Mouse (Mus musculus) erythroblast, embryonic 14.5 days (primary cell): ENCODE measurements around the gene Rab11b. TPM values are rescaled to one million over a fixed set of nuclear protein-coding genes. Genes with fewer than 3 reads are reported as not detected.

ENCODE experiments used
- H3K27me3 ChIP-seq: 2 replicates; pipeline ENCODE4 v1.6.1; 2012; ENCODE audit warnings: inconsistent platforms; ENCODE audit not compliant: control insufficient read depth
- H3K36me3 ChIP-seq: 2 replicates; pipeline ENCODE4 v1.6.1; 2012; ENCODE audit warnings: mild to moderate bottlenecking, inconsistent platforms; ENCODE audit not compliant: control insufficient read depth
- H3K4me1 ChIP-seq: 2 replicates; pipeline ENCODE4 v1.6.1; 2012; ENCODE audit warnings: inconsistent platforms; ENCODE audit not compliant: control insufficient read depth
- H3K4me3 ChIP-seq: replicated peaks from 2 replicates; pipeline ENCODE3; 2012; ENCODE audit warnings: moderate library complexity, mild to moderate bottlenecking, inconsistent platforms
- H3K9me3 ChIP-seq: 2 replicates; pipeline ENCODE4 v1.6.1; 2012; ENCODE audit warnings: low read length, inconsistent platforms, mixed read lengths; ENCODE audit not compliant: control insufficient read depth
- GATA1 ChIP-seq: IDR thresholded peaks from 2 replicates; pipeline ENCODE4 v1.6.1; 2012; ENCODE audit warnings: low read length, inconsistent platforms, mixed read lengths
- TAL1 ChIP-seq: IDR thresholded peaks from 3 replicates; pipeline ENCODE4 v1.6.1; 2012; ENCODE audit warnings: low read length, inconsistent platforms, mixed read lengths
- polyA plus RNA-seq: library from polyadenylated mRNA; stranded (reverse); fragments of >175 nt; gene quantifications from 2 replicates; pipeline ENCODE4 v1.2.3, GENCODE M21; 2012

Gene Rab11b
- polyA plus RNA-seq, 1 experiment = 26.5 TPM

DNA sequence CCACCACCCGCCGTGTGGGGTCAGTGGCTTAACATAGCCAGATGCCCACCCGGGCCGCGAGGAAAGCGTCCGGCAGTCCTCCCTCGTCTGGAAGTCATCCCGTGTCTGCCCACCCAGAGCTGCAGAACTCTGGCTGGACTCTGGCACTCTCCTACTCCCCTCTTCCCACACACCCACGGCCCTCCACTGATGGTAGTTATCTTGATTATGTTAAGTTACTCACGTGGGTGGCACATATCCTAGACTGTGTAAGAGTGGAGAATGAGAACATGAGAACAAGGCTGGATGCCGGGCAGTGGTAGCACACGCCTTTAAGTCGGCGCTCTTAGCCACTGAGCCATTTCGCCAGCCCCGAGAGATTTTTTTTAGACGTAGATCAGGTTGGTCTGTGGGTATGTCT, 26.0 kb upstream of the Rab11b start:
- Histone ChIP-seq H3K36me3 (no peaks in the 10 kb centered on the region), H3K9me3 (no peaks in the 10 kb centered on the region), H3K4me1 (peaks cover 9% of the 10 kb centered on the region), H3K4me3 (no peak overlapping the region), H3K27me3 (0 out of 2 replicates have a peak, but pooled peaks cover 4% of the 10 kb centered on the region)
- no peak for TF ChIP-seq TAL1
- TF ChIP-seq GATA1 = no peak

DNA sequence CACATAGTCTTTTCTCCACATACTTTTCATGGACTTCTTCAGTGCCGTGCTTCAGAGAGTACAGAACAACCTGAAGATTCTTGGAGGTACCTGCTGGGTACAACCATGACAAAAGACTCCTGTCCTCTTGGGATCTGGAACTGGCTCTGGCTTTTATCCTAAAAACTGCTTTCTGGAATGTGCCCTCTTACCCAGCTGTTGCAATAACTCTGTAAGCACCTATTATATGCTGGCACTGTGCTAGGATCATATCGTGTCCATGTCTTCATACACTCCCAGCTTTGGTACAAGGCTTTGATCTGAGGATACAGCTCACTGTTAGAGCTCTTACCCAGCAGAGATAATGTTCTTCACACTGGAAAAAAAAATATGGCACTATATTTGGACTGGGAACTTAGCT, 24.6 kb upstream of the Rab11b start:
- TF ChIP-seq TAL1 (no peak), GATA1 (no peak)
- no peak overlapping the region for H3K4me3 ChIP-seq
- peaks cover 23% of the 10 kb centered on the region for H3K4me1 ChIP-seq
- 0 out of 2 replicates have a peak, but pooled peaks cover 4% of the 10 kb centered on the region for H3K27me3 ChIP-seq
- no peaks in the 10 kb centered on the region for H3K9me3 ChIP-seq
- no peaks in the 10 kb centered on the region for H3K36me3 ChIP-seq

DNA sequence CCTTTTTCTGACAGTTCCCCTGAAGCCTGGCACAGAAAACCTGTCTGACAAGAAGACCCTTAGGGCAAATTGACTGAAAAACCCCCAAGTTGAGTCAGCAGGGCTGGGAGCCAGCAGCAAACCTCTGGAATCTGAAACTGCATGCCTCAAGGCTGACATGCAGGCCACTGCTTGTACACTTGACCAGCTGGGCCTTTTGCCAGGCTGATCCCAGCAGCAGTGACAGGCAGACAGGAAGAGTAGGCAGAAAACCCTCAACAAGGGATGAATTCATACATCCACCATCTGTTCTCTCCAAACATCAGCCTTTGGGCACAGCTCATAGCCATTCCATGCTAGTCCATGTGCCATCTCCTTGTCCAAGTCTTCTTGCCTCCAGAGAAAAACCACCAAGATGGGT, 23.1 kb upstream of the Rab11b start:
- TF ChIP-seq TAL1 (no peak), GATA1 (no peak)
- Histone ChIP-seq H3K9me3 (no peaks in the 10 kb centered on the region), H3K27me3 (0 out of 2 replicates have a peak, but pooled peaks cover 4% of the 10 kb centered on the region), H3K36me3 (peaks cover 2% of the 10 kb centered on the region; the same call in 1 of the 2 replicates), H3K4me1 (peaks cover 29% of the 10 kb centered on the region), H3K4me3 (no peak overlapping the region)

GRCm38 (mm10) chr17:33782067-33782466, 21.7 kb upstream of the Rab11b start:
- Histone ChIP-seq H3K4me3 (peak overlapping the region; percentile 62), H3K36me3 (peaks cover 13% of the 10 kb centered on the region), H3K27me3 (0 out of 2 replicates have a peak, but pooled peaks cover 4% of the 10 kb centered on the region), H3K4me1 (peaks cover 29% of the 10 kb centered on the region), H3K9me3 (no peaks in the 10 kb centered on the region)
- TF ChIP-seq GATA1 (no peak), TAL1 (no peak)

DNA sequence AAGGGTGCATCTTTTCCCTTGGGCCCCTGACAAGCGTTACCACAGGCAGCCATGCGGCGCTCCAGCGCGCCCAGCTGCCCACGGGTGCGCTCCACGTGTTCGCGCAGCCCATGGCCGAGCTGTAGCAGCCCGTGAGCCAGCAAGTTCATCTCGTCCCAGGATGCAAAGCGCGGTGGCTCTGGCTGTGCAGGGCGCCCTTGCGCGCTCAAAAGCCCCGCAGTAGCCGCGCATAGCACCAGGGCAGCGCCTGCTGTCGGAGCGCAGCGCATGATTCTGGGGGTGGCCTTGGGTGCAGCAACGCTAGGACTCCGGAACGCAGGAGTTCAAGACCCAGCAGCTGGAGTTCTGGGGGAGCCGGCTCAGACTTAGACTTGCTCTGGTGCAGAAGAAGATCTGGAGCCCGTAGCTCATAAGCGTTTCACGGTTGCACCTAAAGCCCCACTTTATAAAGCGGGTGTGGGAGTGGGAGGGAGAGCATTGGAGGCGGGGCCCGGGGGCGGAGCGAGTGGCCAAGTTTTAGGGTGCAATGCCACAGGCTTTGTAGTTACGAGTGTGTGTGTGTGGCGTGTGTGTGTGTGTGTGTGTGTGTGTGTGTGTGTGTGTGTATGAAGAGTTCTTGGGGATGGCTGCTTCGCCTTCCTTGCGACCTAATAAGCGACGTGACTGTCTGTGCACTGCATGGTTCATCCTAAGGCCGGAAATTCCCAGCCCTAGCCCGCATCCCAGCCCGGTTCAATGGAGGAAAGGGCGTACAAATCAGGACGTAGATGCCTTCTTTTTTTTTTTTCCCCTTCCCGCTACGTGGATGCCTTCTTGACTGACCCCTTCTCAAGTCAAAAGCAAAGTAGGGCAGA, 21.0 kb upstream of the Rab11b start, which contains the start of gene Angptl4:
Gene Angptl4, minus strand, starts transcription at position 707 of the 854 bp plus-strand sequence.
- Histone ChIP-seq H3K4me3 (peak within 1 kb of the TSS; percentile 62), H3K36me3 (peaks cover 19% of the 10 kb centered on the region), H3K27me3 (0 out of 2 replicates have a peak, but pooled peaks cover 4% of the 10 kb centered on the region), H3K4me1 (peaks cover 29% of the 10 kb centered on the region), H3K9me3 (no peaks in the 10 kb centered on the region)
- TF ChIP-seq GATA1 = no peak
- no peak for TF ChIP-seq TAL1

- H3K4me3 ChIP-seq = peak overlapping the region; percentile 62
- H3K4me1 ChIP-seq = peaks cover 29% of the 10 kb centered on the region
- no peaks in the 10 kb centered on the region for H3K9me3 ChIP-seq
- no peak for TF ChIP-seq TAL1
- TF ChIP-seq GATA1 = no peak
- H3K27me3 ChIP-seq = 0 out of 2 replicates have a peak, but pooled peaks cover 4% of the 10 kb centered on the region
- peaks cover 27% of the 10 kb centered on the region for H3K36me3 ChIP-seq
These were observed 20.1 kb upstream of the Rab11b start for GRCm38 (mm10) chr17:33780431-33780830.

- H3K4me1 ChIP-seq = peaks cover 29% of the 10 kb centered on the region
- no peaks in the 10 kb centered on the region for H3K9me3 ChIP-seq
These were observed 19.6 kb upstream of the Rab11b start for GRCm38 (mm10) chr17:33779967-33780295.

DNA sequence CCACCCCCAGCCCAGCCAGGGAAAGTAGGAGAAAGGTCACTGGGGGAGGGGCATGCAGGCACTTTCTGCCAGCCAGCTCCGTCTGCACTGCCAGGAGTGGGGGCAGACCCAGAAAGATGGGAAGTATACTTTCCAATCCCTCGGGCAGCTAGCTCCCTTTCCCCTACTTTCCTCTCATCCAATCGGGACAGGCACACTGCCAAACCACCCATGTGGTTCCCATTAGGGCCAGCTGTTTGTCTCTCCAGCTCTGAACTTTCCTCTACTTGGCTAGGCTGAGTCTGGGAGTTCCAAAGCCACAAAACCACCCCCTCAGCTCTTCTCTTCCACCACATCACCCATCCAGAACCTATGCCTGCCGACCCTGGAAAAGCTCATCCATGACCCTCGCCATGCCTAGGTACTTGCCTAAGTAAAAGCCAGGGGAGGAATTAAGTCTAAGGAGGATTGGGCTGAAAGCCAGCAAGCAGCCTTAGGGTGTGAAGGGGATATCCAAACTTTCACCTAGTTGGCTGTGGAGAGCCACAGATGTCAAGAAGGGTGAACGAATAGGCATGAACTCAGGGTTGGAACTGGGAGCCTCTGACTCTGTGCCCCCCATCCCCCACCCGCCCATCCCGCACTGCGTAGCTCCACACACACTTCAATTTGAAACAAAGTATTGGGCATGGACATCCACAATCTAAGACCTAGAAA, 19.1 kb upstream of the Rab11b start:
- TF ChIP-seq GATA1 (no peak), TAL1 (no peak)
- H3K4me1 ChIP-seq = peaks cover 29% of the 10 kb centered on the region
- no peak overlapping the region for H3K4me3 ChIP-seq
- H3K27me3 ChIP-seq = 0 out of 2 replicates have a peak, but pooled peaks cover 4% of the 10 kb centered on the region
- H3K9me3 ChIP-seq = no peaks in the 10 kb centered on the region
- H3K36me3 ChIP-seq = peaks cover 34% of the 10 kb centered on the region

More at GRCm38 (mm10) chr17:33779967-33780295, 19.6 kb upstream of the Rab11b start:
- Histone ChIP-seq H3K36me3 (peaks cover 31% of the 10 kb centered on the region), H3K27me3 (0 out of 2 replicates have a peak, but pooled peaks cover 4% of the 10 kb centered on the region), H3K4me3 (peak overlapping the region; percentile 26)
- no peak for TF ChIP-seq TAL1
- TF ChIP-seq GATA1 = no peak

DNA sequence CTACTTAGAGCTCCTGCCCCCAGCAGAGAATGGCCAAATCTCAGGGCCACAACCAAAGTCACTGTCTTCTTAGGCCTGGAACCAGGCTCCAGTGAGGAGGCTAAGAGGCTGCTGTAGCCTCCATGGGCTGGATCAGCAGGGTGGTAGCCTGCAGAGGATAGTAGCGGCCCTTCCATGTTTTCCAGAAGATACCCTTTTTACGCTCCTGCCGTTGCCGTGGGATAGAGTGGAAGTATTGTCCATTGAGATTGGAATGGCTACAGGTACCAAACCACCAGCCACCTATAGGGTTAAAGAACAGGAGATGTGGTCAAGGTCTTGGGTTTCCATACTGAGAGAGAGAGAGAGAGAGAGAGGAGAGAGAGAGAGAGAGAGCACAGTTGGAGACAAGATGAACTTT, 15.0 kb upstream of the Rab11b start:
- Histone ChIP-seq H3K27me3 (peaks cover 2% of the 10 kb centered on the region; the same call in 1 of the 2 replicates), H3K4me3 (no peak overlapping the region), H3K4me1 (peaks cover 9% of the 10 kb centered on the region), H3K9me3 (no peaks in the 10 kb centered on the region), H3K36me3 (peaks cover 34% of the 10 kb centered on the region)
- TF ChIP-seq TAL1 = no peak
- TF ChIP-seq GATA1 = no peak
